ENCODE assay signal across 14 mouse cellular contexts in genomic region chr4:109115742-109116141, GRCm38 (mm10).
DNase-seq lines count a peak whose midpoint lies in the region; ATAC-seq and TF ChIP-seq lines count a peak whose summit lies in the region.
"Had no signal": no experiment of that assay in that cellular context is flagged by ENCODE, and none has a peak within 500 bp of the region (broad histone marks: within the 10 kb centered on the region; RNA-seq: fewer than 3 reads in every experiment).

No protein-coding gene starts in this region.

- no peaks in the 10 kb centered on the region for H3K36me3 ChIP-seq in kidney, embryonic 15.5 days
- H3K36me3 ChIP-seq: embryonic facial prominence, embryonic 10.5 days; forebrain, embryonic 15.5 days; hindbrain, embryonic 10.5 days; limb, embryonic 13.5 days; midbrain, embryonic 15.5 days had no signal

- TF ChIP-seq CTCF in gastrocnemius, adult 2 months (IDR thresholded peaks at IDR 0.05) = no peak

- no peak for DNase-seq in gastrocnemius, adult 2 months
- DNase-seq in gastrocnemius, postnatal 4 days (ENCODE audit: low spot score in 2 of 2) = no peak
- DNase-seq in kidney, adult 9 months = peak; percentile 71
- DNase-seq in lung, postnatal 36 days = peak; percentile 35
- DNase-seq in lung, postnatal 10 days = no peak
- no peak for DNase-seq in right cerebral cortex, postnatal 25 days
- DNase-seq: thymus, adult 18-20 months had no signal

- no peak overlapping the region for H3K9ac ChIP-seq in kidney, embryonic 15.5 days
- H3K9ac ChIP-seq: forebrain, embryonic 15.5 days; limb, embryonic 13.5 days; midbrain, embryonic 15.5 days had no signal

- no peak for ATAC-seq in kidney, embryonic 15.5 days (replicated peaks; ENCODE audit: low FRiP score)
- no peak for ATAC-seq in megakaryocyte-erythroid progenitor cell, adult 5-6 weeks (replicated peaks; ENCODE audit: low FRiP score, low TSS enrichment, poor library complexity, severe bottlenecking)
- ATAC-seq: forebrain, embryonic 15.5 days; midbrain, embryonic 15.5 days had no signal

- H3K4me1 ChIP-seq in kidney, embryonic 15.5 days = peaks cover 21% of the 10 kb centered on the region

- H3K4me2 ChIP-seq in kidney, embryonic 15.5 days = no peak overlapping the region
- H3K4me2 ChIP-seq: forebrain, embryonic 15.5 days; midbrain, embryonic 15.5 days had no signal

- intact Hi-C loops in gastrocnemius, adult 2 months (cut with DNase I) = loop anchor here (5.0 kb wide), 1 partner anchor 37 kb away; no protein-coding TSS in a partner anchor

- H3K27ac ChIP-seq in gastrocnemius, adult 2 months = peak overlapping the region; percentile 91
- no peak overlapping the region for H3K27ac ChIP-seq in kidney, embryonic 15.5 days
- H3K27ac ChIP-seq: embryonic facial prominence, embryonic 10.5 days; forebrain, embryonic 15.5 days; hindbrain, embryonic 10.5 days; limb, embryonic 13.5 days; midbrain, embryonic 15.5 days had no signal

- no peaks in the 10 kb centered on the region for H3K27me3 ChIP-seq in kidney, embryonic 15.5 days
- H3K27me3 ChIP-seq: forebrain, embryonic 15.5 days; limb, embryonic 13.5 days; midbrain, embryonic 15.5 days had no signal

- peak overlapping the region; percentile 81 for H3K4me3 ChIP-seq in gastrocnemius, adult 2 months
- no peak overlapping the region for H3K4me3 ChIP-seq in kidney, embryonic 15.5 days (replicated peaks)
- H3K4me3 ChIP-seq: embryonic facial prominence, embryonic 10.5 days; forebrain, embryonic 15.5 days; hindbrain, embryonic 10.5 days; limb, embryonic 13.5 days; midbrain, embryonic 15.5 days had no signal

- WGBS in kidney, embryonic 15.5 days = 10% methylated on average over 1 of the region's 1 CpGs

- no peaks in the 10 kb centered on the region for H3K9me3 ChIP-seq in kidney, embryonic 15.5 days (replicated peaks)
- H3K9me3 ChIP-seq: embryonic facial prominence, embryonic 10.5 days; forebrain, embryonic 15.5 days; hindbrain, embryonic 10.5 days; limb, embryonic 13.5 days; midbrain, embryonic 15.5 days had no signal

Comparison
In these comparisons a context has a peak if more than half of its experiments do, and no peak if none do; other contexts are left out.
1. DNase-seq: peak in kidney, adult 9 months (single experiment) and lung, postnatal 36 days (single experiment); none in gastrocnemius, adult 2 months (single experiment), gastrocnemius, postnatal 4 days (0 of 2), lung, postnatal 10 days (single experiment) and right cerebral cortex, postnatal 25 days (single experiment).